Mouse (Mus musculus) cerebellum, adult 9-10 months (tissue): Measurements from ENCODE around the gene Id1.

Source experiments
- DNase-seq: peaks from one replicate; pipeline ENCODE4 v3.0.0; 2022

The Id1 gene

GRCm38 (mm10) chr2:152724332-152724723, 11.7 kb upstream of the Id1 start:
- no peak for DNase-seq

DNA sequence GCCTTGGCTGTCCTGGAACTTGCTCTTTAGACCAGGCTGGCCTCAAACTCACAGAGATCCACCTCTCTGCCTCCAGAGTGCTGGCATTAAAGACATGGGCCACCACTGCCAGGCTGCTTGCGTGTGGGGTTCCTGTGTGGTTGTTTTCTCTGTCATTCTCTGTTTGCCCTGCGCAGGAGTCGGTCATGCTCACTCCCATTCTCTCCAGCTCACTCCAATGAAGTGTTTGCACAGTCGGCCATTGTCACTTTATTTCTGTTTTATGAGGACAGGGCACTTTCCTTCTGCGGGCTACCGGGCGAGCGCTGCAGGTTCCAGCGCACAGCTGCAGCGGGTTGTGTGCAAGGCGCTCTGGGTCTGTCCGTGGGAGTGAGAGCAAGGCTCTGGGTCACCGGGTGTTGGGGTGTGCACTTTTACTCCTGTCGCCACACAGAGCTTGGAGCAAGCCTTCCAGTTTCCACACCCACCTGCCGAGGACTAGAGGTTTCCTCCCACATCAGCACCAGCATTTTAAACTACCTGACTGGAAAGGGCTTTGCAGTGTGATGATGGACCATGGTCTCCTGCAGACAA, 10.8 kb upstream of the Id1 start:
- no peak for DNase-seq

DNA sequence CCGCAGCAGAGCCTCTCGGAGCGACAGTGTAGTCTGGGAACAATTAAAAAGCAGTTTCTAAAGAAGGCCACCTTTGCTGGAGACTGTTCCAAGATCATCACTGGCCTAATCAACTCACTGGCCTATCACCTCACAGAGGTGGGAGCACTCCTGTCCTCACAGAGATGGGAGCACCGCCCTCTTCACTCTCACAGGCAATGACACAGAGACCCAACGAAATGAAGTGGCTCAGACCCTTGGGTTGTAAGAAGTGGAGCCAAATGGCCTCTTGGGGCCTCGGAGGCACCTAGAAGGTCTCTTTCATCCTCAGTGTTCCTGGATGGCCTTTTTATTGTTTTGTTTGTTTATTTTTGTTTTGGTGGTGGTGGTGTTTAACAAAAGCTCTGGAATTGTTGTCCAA, 9.8 kb upstream of the Id1 start:
- DNase-seq, result no peak

DNA sequence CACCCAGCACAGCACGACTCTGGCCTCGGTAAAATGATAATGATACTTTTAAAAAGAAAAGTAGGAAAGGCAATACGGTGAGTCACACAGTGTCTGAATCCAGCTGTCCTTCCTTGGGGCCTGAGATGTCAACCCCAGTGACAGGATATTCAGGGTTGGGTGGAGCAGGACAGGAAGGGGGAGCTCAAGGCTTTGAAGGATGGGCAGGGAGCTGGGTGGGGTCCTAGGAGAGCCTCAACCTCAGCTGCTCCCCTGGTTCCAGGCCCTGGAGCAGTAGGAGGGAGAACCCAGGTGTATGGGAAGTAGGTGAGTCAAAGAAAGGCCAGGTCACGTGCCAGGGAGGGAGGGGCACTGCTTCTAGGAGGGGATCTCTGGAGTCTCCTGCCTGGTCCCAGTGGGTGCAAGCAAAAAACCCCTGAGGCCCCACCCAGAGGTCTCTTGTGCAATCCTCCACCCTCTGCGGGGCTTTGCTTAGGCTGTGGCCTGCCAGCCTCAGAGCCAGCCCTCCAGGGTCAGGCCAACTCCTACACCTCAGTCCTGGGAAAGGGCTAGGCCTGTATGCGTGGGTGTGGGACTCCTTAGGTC, 9.2 kb upstream of the Id1 start:
- no peak for DNase-seq

DNA sequence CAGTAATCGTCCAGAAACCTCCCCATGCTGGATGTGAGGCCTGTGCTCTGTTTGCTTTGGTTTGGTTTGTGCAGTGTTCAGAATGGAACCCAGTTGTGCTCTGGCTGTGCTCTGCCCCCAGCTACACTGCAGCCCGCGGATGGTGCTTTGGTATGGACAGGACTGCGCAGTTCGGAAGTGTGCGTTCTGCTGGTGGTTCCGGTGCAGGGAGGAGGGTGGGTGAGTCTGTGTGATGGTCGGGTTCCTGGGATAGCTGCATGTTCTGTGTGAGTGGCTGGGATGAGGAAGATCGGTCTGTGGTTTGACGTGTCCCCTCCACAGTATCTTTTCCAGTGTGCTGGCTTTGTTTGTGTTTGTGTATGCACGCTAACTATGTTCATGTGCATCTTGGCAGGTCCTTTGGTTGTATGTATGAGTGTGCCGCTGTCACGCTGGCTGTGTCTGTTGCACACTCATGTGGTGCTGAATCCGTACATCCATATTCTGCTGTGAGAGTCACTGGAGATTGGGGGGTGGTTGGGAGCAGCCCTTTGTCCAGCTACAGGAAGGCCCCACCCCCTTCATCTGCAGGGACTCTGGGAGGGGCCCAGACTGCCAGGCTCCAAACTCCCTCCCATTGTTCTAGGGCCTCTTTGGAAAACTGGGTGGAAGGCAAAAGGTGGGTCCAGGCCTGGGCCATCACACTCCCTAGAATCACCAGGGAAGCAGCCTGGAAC, 8.1 kb upstream of the Id1 start:
- no peak for DNase-seq

GRCm38 (mm10) chr2:152728594-152728993, 7.5 kb upstream of the Id1 start:
- DNase-seq, result no peak

- no peak for DNase-seq
Measured at GRCm38 (mm10) chr2:152729013-152729635, 6.9 kb upstream of the Id1 start.

DNA sequence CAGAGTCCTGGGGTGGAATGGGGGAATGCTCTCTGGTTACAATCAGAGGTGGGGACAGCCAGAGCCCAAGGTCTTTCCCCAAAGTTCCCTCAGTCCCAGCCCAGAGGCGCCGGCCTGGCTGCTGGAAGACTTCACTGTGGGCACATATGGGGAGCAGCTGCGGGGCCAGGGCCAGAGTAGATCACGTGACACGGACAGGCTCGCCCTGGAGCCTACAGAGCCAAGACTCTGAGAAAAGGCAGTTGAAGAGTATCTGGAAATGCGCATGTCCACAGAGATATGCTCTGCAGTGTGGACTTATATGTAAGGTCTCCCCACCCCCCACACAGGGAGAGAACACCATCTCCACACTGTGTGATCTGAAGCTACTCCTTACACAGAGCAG, 6.4 kb upstream of the Id1 start:
- no peak for DNase-seq

DNA sequence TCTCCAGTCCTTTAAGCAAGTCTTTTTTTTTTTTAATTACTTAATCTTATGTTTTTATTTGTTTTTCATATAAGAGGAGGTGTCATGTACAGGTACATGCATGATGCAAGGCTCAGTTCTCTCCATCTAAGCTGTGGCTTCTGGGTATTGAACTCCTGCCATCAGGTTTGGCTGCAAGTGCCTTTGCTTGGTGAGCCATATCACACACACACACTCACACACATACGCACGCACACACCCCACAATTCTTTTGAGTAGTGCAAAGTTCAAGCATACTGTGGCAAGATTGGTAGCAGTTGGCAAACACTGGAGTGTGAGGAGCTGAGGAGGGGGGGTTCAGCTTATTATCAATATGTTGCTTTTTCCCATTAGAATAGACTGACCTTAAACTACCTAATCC, 2.9 kb upstream of the Id1 start:
- no peak for DNase-seq

DNA sequence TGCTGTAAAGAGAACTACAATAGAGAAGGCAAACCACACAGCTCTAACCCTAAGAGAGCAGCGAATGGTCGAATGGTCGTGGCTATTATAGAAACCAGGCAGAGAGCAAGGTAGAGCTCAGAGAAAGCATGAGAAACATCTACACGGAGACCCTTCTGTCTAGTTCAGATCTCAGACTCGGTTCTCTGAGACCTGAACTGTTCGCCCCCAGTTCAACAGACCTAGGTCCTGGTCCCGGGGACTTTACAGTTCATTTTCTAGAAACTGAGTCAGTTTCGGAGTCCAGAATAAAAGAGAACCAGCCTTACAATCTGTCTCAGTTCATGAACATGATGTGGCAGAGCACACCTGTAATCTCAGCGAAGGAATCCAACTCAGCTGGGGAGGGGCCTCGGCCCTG, 1.6 kb upstream of the Id1 start:
- no peak for DNase-seq

- peak; percentile 74 for DNase-seq
Measured at GRCm38 (mm10) chr2:152734984-152735383, 1.1 kb upstream of the Id1 start.

GRCm38 (mm10) chr2:152736748-152737147, 697 bp downstream of the Id1 start:
- peak; percentile 41 for DNase-seq

DNA sequence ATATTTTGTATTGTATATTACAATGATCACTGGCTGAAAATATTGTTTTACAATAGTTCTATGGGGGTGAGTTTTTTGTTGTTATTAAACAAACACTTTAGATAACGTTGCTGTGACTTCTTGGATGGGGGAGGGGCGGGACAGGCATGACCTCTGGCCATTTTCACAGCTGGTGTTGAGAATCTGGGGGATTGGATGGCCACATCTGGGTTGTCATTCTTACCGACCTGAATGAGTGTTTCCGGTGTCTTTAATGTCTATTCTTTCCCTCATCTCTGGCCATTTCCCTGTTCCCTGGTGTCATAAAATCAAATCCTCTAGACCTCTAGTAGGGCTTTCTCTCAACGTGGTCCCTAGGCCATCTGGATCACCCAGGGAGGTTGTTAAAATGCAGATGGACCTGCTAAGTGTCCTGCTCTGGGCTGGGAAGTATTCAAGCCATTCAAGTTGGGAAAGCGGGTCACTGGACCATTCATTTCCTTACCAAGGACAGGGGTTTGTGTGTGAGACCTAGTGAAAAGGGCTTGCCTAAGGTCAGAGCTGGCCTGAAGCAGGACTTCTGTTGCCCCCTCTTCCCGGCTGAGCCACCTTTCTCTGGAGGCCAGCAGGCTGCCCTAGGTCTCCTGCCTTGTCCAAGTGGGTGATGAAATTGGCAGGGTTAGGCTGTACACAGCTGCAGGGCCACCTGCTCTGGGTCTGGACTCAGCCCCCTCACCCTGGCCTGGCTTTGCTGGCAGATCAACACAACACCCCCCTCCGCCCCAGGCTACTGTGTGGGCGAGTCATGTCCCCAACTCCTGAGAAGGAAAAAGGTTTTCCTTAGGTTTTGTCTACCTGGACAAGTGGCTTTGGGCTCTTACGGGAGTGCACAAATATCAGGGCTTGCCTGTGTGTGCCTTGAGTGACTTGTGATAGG, 1.5 kb downstream of the Id1 start:
- DNase-seq, result peak; percentile 27

DNA sequence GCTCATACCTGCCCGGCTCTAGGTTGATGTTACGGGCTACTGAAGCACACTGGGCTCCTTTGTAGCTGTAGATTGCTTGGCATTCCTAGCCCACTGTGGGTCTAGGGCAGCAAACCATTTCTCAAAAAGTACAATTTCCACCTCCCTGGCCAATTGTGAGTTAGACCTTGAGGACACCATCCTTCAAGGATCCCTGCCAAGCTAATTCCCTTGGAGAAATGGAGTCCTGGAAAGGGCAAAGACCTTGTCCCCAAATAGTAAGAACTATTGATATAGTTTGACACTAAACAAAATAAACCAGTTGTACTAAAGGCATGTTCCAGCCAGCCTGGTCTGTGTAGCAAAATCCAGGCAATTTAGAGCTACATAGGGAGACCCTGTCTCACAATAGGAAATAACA, 2.3 kb downstream of the Id1 start:
- DNase-seq, result no peak

DNA sequence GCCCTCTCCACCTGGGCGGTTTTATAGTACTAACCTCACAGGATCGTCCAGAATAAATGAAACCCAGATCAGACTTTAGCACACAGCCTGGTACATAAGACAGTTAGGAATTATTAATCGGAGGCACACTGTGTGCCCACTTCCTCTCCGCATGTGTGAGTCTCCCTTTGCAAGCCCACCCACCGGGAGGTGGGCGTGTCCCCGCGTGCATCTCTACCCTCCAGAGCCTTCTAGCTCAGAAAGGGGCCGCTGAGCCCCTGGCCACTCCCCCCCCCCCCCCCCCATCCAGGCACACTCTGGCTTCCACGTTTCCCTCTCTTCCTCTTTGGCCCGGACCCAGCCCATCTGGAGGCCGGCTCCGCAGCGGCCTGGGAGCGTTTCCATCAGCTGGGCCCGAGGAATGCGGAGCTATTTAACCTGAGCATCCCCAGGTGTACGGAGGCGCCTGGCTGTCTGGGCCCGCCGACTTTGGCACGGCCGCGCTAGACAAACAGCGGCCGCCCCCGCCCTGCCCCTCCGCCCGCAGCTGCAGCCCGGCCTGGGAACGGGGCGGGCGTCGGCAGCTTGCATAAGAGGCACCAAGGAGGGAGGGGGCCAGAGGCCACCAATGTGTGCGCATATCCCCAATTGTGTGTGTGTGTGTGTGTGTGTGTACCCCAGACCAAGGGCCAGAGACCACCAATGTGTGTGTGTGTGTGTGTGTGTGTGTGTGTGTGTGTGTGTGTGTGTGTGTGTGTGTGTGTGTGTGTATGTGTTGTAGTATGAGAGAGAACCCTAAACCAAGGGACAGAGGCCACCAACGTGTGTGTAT, 3.2 kb downstream of the Id1 start:
- DNase-seq, result no peak

DNA sequence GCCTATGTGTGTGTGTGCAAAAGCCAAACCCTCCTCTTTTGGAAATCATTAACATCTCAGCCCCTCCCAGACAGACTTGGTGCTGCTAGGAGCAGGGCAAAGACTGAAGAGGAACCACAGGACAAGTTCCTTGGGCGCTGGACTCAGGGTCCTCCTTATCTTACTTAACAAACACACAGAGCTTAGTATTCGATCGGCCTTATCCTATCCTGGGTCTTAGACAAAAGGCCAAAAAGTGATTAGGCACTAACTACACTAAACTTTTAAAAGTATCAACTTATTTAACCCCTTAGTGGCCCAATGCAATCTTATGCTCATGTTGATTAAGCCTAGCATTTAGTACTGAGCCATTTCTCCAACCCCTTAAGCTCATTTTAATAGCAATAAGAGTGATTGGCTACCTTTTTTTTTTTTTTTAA, 3.8 kb downstream of the Id1 start:
- DNase-seq, result no peak

DNA sequence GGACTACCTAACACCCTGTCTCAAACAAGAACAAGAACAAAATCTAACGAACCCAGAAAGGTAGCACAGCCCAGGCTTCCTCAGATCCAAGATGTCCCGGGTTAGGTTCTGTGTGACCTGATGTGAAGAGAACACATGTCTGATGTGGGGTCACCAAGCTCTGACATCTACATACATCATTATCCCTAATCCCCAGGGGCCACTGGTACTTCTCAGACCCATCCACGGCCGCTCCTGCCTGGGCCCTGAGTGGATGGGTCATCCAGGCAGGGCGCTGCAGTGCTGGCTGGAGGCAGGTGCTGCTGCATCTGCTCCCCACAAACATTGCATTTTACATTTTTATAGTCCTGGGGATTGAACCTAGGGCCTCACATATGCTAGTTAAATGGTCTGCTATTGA, 4.4 kb downstream of the Id1 start:
- no peak for DNase-seq

DNA sequence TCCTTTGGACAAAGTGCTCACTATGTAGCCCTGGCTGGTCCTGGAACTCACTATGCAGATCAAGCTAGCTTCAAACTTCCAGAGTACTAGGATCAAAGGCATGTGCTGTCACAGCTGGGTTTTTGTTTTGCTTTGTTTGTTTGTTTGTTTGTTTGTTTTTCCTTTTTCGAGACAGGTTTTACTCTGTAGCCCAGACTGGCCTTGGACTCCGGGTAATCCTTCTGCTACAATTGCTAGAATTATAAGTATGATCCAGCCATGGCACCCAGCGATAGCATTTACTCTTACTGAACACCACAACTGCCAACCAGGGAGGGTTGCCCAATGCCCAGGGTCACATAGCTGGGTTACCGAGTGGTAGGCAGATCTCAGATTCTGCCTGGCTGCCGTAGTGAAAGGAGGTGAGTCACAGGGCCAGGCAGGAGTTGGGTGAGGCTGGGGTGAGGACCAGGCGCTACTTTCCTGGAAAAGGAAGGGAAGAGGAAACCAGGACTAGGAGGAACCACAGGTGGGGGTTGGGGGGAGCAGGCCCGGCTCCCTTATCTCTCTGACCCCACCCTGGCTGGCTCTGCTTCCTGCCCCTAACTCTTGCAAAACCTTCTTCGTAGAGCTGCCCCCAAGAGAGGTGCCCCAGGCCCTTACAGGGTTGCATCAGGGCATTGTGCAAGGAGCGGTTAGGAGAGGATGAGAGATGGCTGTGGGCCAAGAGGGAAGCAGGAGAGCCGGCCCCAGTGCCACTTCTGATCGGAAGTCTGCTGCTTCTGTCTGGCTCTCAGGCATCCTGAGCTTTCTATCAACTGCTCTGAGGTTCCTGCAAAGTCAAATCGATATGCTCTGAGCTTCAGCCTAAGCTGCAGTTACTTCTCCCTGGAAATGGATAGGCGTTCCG, 5.3 kb downstream of the Id1 start:
- no peak for DNase-seq

- DNase-seq, result no peak
Measured at GRCm38 (mm10) chr2:152742435-152742834, 6.4 kb downstream of the Id1 start.

DNA sequence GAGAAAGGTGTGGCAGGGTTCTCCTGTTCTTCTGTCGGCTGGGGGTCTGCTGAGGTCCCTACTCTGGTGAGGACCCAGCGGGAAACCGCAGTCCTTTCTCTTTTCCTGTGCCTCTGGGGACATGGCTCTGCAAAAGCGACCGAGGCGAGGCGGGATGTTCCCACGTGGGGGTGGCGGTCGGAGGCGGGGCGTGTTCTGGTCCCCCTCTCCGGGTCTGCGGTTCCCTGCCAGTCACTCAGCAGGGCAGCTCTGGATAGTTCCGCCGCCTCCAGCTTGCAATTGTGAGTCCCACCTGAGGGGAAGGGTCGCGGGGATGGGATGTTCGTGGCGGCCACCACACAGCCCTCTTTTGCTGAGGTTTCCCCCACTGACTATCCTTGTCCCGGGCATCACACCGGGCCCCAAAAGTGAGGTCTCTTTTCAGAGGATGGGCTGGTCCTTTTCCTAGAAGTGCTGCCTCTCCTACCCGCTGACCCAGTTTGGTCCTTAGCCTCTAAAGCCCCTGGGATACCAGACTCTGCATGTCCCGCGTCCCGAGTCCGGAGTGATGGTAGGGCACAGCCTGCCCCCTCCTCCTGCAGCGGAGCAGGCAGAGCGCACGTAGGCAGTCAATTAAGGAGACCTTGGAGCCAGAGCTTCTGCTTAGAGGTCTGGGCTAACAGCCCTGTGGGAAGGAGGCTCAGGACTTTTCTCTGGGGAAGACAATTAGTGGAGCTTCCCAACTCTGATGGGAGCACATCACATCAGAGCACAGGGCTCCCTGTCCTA, 18.1 kb downstream of the Id1 start, which contains the start of gene Cox4i2:
TSS of gene Cox4i2 (plus strand) at position 230 of the 768 bp plus-strand sequence.
- DNase-seq, result no peak
